Mouse (Mus musculus): ENCODE measurements at regions not wholly inside any gene's neighbourhood (a gene's known extent, or its start where the extent isn't known, plus 50 kb on each side); places are given as distances from the start of the nearest gene placed in this dataset.

- no peak for TF ChIP-seq CTCF (IDR thresholded peaks at IDR 0.05; ENCODE audit: borderline replicate concordance, insufficient read depth, low read depth, low read length)
- TF ChIP-seq POLR2A (IDR thresholded peaks at IDR 0.05; ENCODE audit: borderline replicate concordance, insufficient read depth, low read length): no peak
Observed at GRCm38 (mm10) chr8:103502991-103503767, 598.2 kb upstream of the Cdh5 start.
